Mouse (Mus musculus) thymus, adult 2 months (tissue): ENCODE data around the gene Ankrd2. TPM values are rescaled to one million over a fixed set of nuclear protein-coding genes. Genes with fewer than 3 reads are reported as not detected.
A peak's percentile ranks its signal among the peaks of the same experiment; 100 is the strongest.

Experiments
- DNase-seq: peaks from one replicate; pipeline ENCODE4 v3.0.0; 2021
- H3K27ac ChIP-seq: fragments of 200-500 bp; 2 replicates; pipeline ENCODE4 v1.5.1; 2012; ENCODE audit warnings: low read length, control low read depth; ENCODE audit not compliant: control insufficient read depth, insufficient read depth
- H3K27me3 ChIP-seq: fragments of 200-500 bp; 2 replicates; pipeline ENCODE4 v1.6.1; 2012; ENCODE audit warnings: mild to moderate bottlenecking, low read length, moderate library complexity, mixed read lengths; ENCODE audit not compliant: control insufficient read depth, insufficient read depth
- H3K36me3 ChIP-seq: fragments of 200-500 bp; 2 replicates; pipeline ENCODE4 v1.6.1; 2012; ENCODE audit warnings: mild to moderate bottlenecking, low read length, moderate library complexity; ENCODE audit not compliant: control insufficient read depth, insufficient read depth
- H3K4me1 ChIP-seq: fragments of 200-500 bp; replicated peaks from 2 replicates; pipeline ENCODE4 v1.6.1; 2012; ENCODE audit warnings: low read length; ENCODE audit not compliant: control insufficient read depth, insufficient read depth
- H3K4me3 ChIP-seq: fragments of 200-500 bp; 2 replicates; pipeline ENCODE4 v1.5.1; 2012; ENCODE audit warnings: mild to moderate bottlenecking, low read length, control low read depth, moderate library complexity; ENCODE audit not compliant: control insufficient read depth, insufficient read depth
- CTCF ChIP-seq: fragments of 200-500 bp; IDR thresholded peaks from 2 replicates; pipeline ENCODE4 v1.5.1; 2012; ENCODE audit warnings: mild to moderate bottlenecking, control low read depth, low read length, moderate library complexity, borderline replicate concordance; ENCODE audit not compliant: control insufficient read depth, poor library complexity, insufficient read depth; ENCODE audit errors: extremely low read depth
- POLR2A ChIP-seq: fragments of 200-500 bp; IDR thresholded peaks from 2 replicates; pipeline ENCODE4 v1.6.1; 2012; ENCODE audit warnings: mild to moderate bottlenecking, low read length, control low read depth, moderate library complexity; ENCODE audit not compliant: control insufficient read depth, poor library complexity, insufficient read depth; ENCODE audit errors: extremely low read depth
- WGBS: fragments of 180-500 bp; shearing (Covaris S2); methylation state at CpG from one replicate; pipeline ENCODE4 v1.1.7; 2018; 5-methylcytosine and 5-hydroxymethylcytosine counted together
- polyA plus RNA-seq: library from polyadenylated mRNA; depleted of rRNA; stranded (reverse); fragments of >200 nt; gene quantifications from 2 replicates; pipeline ENCODE4 v1.2.3, GENCODE M21; 2012

Gene Ankrd2
- polyA plus RNA-seq, 1 experiment, result 0.20 TPM

DNA sequence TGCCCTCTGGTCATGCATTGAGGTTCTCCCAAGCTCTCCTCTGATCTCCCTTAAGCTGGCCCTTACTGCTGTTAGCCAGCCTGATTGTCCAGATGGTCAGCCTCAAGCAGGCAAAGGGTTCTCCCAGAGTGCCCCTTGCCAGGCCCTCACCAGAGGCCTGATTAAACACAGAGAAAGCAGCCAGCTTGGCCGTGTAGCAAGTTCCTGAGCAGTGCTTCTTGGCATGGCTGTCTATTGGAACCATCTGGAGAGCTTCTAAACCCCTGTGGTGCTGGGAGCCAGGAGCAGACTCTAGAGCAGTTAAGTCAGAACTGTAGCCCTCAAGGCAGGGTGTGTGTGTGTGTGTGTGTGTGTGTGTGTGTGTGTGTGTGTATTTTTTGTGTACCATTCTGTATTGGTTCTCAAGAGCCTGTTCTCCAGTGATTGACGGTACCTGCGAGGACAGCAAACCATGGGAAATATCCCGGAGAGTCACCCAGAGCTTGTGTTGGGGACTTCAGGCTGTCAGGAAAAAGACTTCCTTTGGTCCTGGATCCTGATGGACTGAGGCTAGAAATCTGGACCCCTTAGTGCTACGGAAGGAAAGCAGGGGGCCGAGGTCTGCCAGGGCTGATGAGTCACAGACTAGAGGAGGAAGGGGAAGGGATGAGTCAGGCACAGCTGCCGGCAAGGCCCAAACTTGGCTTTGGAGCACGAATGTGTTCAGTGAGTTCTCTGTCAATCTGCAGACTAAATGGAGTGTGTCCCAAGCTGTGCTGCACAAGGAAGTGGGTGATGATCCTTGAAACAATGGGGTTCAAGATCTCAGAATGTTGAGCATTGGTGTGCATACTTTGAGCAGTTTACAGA lies 18.2 kb upstream of the Ankrd2 start:
- WGBS, result 74% methylated on average over 8 of the region's 8 CpGs
- no peak for DNase-seq
- Histone ChIP-seq H3K27ac (no peak overlapping the region; the same call in 1 of the 2 replicates), H3K27me3 (no peaks in the 10 kb centered on the region), H3K36me3 (no peaks in the 10 kb centered on the region), H3K4me1 (peaks cover 25% of the 10 kb centered on the region), H3K4me3 (no peak overlapping the region)
- TF ChIP-seq CTCF (no peak), POLR2A (no peak)

DNA sequence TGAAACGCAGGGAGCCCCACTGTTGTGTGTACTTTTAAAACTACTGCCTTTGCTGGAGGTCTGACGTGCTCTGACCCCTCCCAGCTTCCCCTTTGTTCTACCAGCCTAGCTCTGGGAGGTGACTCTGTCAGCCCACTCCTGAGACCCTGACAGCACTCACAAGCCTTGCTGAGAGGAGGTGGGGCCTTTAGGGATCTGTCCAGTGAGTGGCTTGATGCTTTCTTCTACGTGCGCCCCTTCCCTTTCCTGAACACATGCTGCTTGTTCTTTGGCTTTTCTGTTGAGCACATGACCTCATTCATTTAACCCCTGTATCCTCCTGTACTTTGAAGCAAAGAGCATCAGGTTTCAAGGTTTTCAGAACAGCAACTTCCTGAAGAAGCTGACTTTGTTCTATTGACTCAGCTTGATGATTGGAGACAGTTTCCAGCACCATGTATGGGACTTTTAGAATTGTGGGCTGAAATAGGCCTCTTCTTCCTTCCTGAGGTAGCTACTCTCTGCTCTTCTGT lies 16.7 kb upstream of the Ankrd2 start:
- TF ChIP-seq CTCF (no peak), POLR2A (no peak)
- H3K27ac ChIP-seq, result peak overlapping the region; percentile 91
- H3K4me3 ChIP-seq, result no peak overlapping the region
- no peaks in the 10 kb centered on the region for H3K27me3 ChIP-seq
- H3K4me1 ChIP-seq, result peaks cover 28% of the 10 kb centered on the region
- H3K36me3 ChIP-seq, result no peaks in the 10 kb centered on the region
- 11% methylated on average over 4 of the region's 4 CpGs for WGBS
- peak; percentile 33 for DNase-seq

- no peak for TF ChIP-seq CTCF
- no peak for TF ChIP-seq POLR2A
- 92% methylated on average over 10 of the region's 10 CpGs for WGBS
- Histone ChIP-seq H3K27me3 (no peaks in the 10 kb centered on the region), H3K36me3 (no peaks in the 10 kb centered on the region), H3K4me1 (peaks cover 22% of the 10 kb centered on the region), H3K4me3 (no peak overlapping the region), H3K27ac (no peak overlapping the region)
- no peak for DNase-seq
Observed at GRCm38 (mm10) chr19:42021681-42022541, 13.9 kb upstream of the Ankrd2 start.

DNA sequence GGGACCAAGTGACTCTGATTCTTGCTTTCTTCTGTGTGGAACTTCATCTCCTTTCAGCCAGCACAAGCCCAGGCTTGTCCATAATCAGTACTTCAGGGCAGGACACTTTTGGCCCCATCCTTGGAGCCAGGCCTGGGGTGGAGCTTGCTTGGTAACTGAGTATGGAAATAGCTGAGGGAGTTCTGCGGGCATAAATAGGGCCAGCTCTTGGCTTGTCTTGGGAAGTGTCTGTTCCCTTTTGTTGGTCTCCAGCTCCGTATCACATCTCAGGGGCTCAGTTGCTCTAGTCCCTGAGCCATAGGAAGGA lies 13.3 kb upstream of the Ankrd2 start:
- 93% methylated on average over 2 of the region's 2 CpGs for WGBS
- H3K4me1 ChIP-seq, result peaks cover 20% of the 10 kb centered on the region
- H3K27me3 ChIP-seq, result no peaks in the 10 kb centered on the region
- no peak for DNase-seq
- H3K36me3 ChIP-seq, result no peaks in the 10 kb centered on the region
- H3K27ac ChIP-seq, result no peak overlapping the region
- H3K4me3 ChIP-seq, result no peak overlapping the region
- TF ChIP-seq CTCF, result no peak
- no peak for TF ChIP-seq POLR2A

DNA sequence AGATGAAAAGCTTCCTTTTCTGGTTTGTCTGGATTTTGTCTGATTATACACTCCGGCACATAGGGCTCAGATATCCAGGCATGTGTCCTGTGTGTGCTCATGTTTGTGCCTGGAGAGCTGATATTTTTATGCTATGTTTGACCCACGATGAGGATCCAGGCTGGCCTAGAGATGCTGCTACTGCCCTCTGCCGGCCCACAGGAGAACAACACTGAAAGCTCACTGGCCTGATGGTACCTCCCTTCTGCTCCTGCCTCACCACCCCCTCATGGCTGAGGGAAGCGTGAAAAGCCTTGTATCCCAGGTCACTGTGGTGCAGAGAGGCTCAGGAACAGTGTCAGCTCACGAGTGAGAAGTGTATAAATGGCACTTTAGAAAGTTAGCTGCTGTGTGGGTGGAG lies 9.6 kb upstream of the Ankrd2 start:
- DNase-seq, result peak; percentile 78
- Histone ChIP-seq H3K4me1 (0 out of 2 replicates have a peak, but pooled peaks cover 3% of the 10 kb centered on the region), H3K27ac (no peak overlapping the region), H3K4me3 (no peak overlapping the region), H3K27me3 (no peaks in the 10 kb centered on the region), H3K36me3 (no peaks in the 10 kb centered on the region)
- 12% methylated on average over 5 of the region's 5 CpGs for WGBS
- no peak for TF ChIP-seq POLR2A
- peak; percentile 87; the same call in 1 of the 2 replicates for TF ChIP-seq CTCF

DNA sequence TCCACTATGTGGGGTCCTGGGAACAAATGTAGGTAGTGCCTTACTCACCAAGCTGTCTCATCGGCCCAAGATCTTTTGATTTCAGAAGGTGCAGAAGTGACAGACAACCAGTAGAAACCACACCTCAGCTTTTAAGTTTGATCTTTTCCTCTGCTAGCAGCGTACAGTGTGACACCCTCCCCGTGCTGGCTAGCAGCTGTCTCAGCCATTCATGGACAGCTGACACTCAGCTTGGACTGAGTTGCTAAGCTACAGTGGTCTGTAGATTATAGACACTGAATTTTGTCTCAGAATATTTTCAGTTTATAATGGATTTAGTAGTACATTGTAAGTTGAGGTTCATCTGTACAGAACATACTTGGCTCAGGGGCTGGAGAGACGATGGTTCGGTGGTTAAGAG lies 4.7 kb upstream of the Ankrd2 start:
- Histone ChIP-seq H3K4me1 (no peaks in the 10 kb centered on the region; the same call in 1 of the 2 replicates), H3K27me3 (no peaks in the 10 kb centered on the region), H3K36me3 (no peaks in the 10 kb centered on the region), H3K4me3 (no peak overlapping the region), H3K27ac (no peak overlapping the region)
- TF ChIP-seq CTCF, result no peak
- no peak for TF ChIP-seq POLR2A
- no peak for DNase-seq
- WGBS, result 37% methylated on average over 5 of the region's 5 CpGs
